Mouse (Mus musculus): Measurements from ENCODE around the gene Mllt11.

DNA sequence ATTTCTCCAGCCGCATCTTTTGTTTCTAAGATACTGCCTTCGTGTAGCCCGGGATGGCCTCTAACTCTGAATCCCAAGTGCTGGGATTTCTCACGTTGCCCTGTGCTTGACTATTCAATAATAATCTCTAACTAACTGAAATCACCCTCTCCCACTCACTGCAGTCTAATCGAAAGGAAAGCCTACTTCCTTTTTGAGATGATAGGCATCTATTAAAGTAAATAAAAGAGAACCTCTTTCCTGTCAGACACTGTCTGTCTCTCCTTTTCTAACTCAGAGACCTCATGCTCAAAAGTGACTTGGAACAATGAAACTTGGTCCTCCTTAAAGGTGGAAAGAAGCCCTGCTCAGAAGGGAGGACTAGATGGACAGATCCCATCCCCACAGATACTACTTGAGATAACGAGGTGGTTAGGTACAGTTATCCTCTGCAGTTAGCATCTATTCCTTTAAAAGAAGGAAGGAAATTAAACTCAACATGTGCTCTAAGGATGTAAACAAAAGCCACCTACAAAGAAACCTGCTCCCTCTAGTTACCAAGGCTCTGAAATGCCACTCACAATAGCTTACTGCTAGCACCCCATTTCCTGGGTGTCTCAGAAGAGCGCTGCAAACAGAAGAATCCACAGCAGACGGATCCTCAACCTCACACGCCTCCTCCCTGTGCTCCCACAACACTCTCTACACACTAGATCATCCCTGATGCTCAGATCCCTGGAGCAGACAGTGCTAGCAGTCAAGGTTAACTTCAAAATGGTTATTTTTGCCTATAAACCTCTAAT is 47.0 kb downstream of the Mllt11 start:
- no peak for TF ChIP-seq CTCF (IDR thresholded peaks at IDR 0.05; ENCODE audit: control insufficient read depth, insufficient read depth, insufficient read length)
- TF ChIP-seq FOSL1 (IDR thresholded peaks at IDR 0.05; ENCODE audit: insufficient read depth, low read length, poor library complexity, severe bottlenecking), result no peak
- no peak for TF ChIP-seq MAX (IDR thresholded peaks at IDR 0.05)
- no peak for TF ChIP-seq CEBPB (IDR thresholded peaks at IDR 0.05; ENCODE audit: low read depth)
- TF ChIP-seq USF1 (IDR thresholded peaks at IDR 0.05; ENCODE audit: low read depth), result no peak
- TF ChIP-seq MYOG (IDR thresholded peaks at IDR 0.05; ENCODE audit: control insufficient read depth, extremely low read depth, insufficient read length), result no peak
- no peak for TF ChIP-seq MYOD1 (IDR thresholded peaks at IDR 0.05; ENCODE audit: control insufficient read depth, insufficient read length, low read depth)

All from C2C12 (cell line).